Mouse (Mus musculus): ENCODE measurements around the gene Gm3286.
"Not testable (repeated sequence)": the region's sequence is repeated elsewhere in the genome, so short reads cannot be mapped to it uniquely, and the experiment has no call there.

Gm3286 gene

GRCm38 (mm10) chr5:95510458-95510857 lies at the start of gene Gm3286:
Gene Gm3286 (plus strand): TSS chr5:95510758.
- TF ChIP-seq GATA4 (IDR thresholded peaks at IDR 0.05; ENCODE audit: insufficient replicate concordance, low read length), result not testable (repeated sequence)
